21 mouse cellular contexts compared by ENCODE assay signal in the genomic region with DNA sequence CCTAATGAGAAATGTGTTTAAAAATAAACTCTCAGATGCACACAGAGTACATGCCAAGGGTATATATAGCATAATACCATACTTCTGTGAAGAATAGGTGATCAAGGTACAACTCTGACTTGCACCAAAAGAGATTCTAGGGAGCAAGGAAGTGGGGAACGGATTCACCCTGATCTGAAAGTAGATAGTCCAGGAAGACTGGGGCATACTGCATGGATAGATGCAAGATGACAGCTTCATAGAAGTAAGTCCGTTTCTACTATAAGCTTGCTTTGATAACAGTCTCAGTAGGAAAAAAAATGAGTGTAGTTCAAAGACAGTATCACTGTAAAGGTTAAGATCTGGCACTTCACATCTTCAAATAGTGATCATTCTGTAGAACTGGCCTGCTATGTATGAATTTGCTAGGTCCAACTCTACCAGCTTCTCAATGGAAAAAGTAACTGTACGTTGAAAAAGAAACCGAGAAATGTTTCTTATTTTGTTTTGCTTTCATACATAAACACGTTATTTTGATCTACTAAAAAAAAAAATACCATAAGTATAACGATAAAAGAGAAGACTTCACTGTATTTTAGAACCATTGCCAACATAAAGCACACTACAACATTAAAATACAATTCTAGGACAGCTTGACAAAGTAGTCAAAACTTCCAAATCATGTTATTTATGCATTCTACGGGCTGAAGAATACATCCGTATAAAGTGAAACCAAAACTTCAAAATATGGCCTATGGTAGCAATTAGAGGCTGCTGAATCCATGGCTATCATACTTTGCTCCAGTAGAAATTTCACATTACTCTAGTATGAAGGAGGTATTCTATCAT. TPM values are rescaled to one million over a fixed set of nuclear protein-coding genes. Genes with fewer than 3 reads are reported as not detected.
DNase-seq lines count a peak whose midpoint lies in the region; ATAC-seq and TF ChIP-seq lines count a peak whose summit lies in the region.
"Had no signal": no experiment of that assay in that cellular context is flagged by ENCODE, and none has a peak within 500 bp of the region (broad histone marks: within the 10 kb centered on the region; RNA-seq: fewer than 3 reads in every experiment).

No protein-coding gene starts in this region.

- no peak overlapping the region for H3K9ac ChIP-seq in liver, embryonic 11.5 days (ENCODE audit: low read depth, low read length)
- H3K9ac ChIP-seq: forebrain, postnatal 0 days; hindbrain, embryonic 14.5 days; limb, embryonic 15.5 days; lung, embryonic 15.5 days had no signal

- intact Hi-C loops in gastrocnemius, adult 2 months (cut with DNase I): no loop called here
- intact Hi-C loops in gastrocnemius, postnatal 14 days (cut with DNase I; ENCODE audit: low total_unique reads): loop anchor here (10.0 kb wide), 1 partner anchor 192 kb away; the partner anchor contains the start of gene Zeb2

- no peak overlapping the region for H3K4me2 ChIP-seq in liver, embryonic 11.5 days
- H3K4me2 ChIP-seq: hindbrain, embryonic 14.5 days; limb, embryonic 15.5 days; lung, embryonic 15.5 days had no signal

- H3K4me1 ChIP-seq in megakaryocyte, embryonic 14.5 days: peaks cover 59% of the 10 kb centered on the region
- peaks cover 8% of the 10 kb centered on the region for H3K4me1 ChIP-seq in liver, embryonic 11.5 days (replicated peaks; ENCODE audit: control insufficient read depth, insufficient read depth, low read length)
- H3K4me1 ChIP-seq: limb, embryonic 15.5 days had no signal

- no peaks in the 10 kb centered on the region for H3K36me3 ChIP-seq in megakaryocyte, embryonic 14.5 days (replicated peaks; ENCODE audit: low read length)
- H3K36me3 ChIP-seq in liver, embryonic 11.5 days (ENCODE audit: control insufficient read depth, insufficient read depth, low read length): no peaks in the 10 kb centered on the region
- H3K36me3 ChIP-seq: limb, embryonic 15.5 days; lung, embryonic 15.5 days had no signal

- peak overlapping the region; percentile 63 for H3K4me3 ChIP-seq in gastrocnemius, adult 2 months
- H3K4me3 ChIP-seq in megakaryocyte, embryonic 14.5 days (replicated peaks): peak overlapping the region; percentile 82
- H3K4me3 ChIP-seq in liver, embryonic 11.5 days (ENCODE audit: low read depth, low read length): no peak overlapping the region
- H3K4me3 ChIP-seq: limb, embryonic 15.5 days; lung, embryonic 15.5 days had no signal

- no peak for ATAC-seq in megakaryocyte, adult 5-6 weeks (ENCODE audit: poor library complexity, severe bottlenecking)
- no peak for ATAC-seq in liver, embryonic 11.5 days (replicated peaks; ENCODE audit: low FRiP score)
- ATAC-seq: forebrain, postnatal 0 days; intestine, postnatal 0 days; midbrain, embryonic 16.5 days had no signal

- H3K9me3 ChIP-seq in megakaryocyte, embryonic 14.5 days: no peaks in the 10 kb centered on the region
- no peaks in the 10 kb centered on the region for H3K9me3 ChIP-seq in liver, embryonic 11.5 days (ENCODE audit: control insufficient read depth, low read length)
- H3K9me3 ChIP-seq: limb, embryonic 15.5 days; lung, embryonic 15.5 days had no signal

- no peaks in the 10 kb centered on the region for H3K27me3 ChIP-seq in megakaryocyte, embryonic 14.5 days (replicated peaks)
- no peaks in the 10 kb centered on the region for H3K27me3 ChIP-seq in liver, embryonic 11.5 days (replicated peaks; ENCODE audit: control insufficient read depth, insufficient read depth, low read length)
- H3K27me3 ChIP-seq: limb, embryonic 15.5 days; lung, embryonic 15.5 days had no signal

- 82% methylated on average over 8 of the region's 8 CpGs for WGBS in liver, embryonic 11.5 days

- DNase-seq in gastrocnemius, adult 2 months: no peak
- no peak for DNase-seq in gastrocnemius, postnatal 14 days
- peak; percentile 77 for DNase-seq in induced T-regulatory cell, adult 2 months (ENCODE audit: low read depth)
- no peak for DNase-seq in layer of hippocampus, postnatal 36 days
- no peak for DNase-seq in embryo, embryonic 9.5 days (ENCODE audit: extremely low spot score)
- DNase-seq in liver, embryonic 11.5 days (ENCODE audit: low spot score): no peak
- DNase-seq: adrenal gland, postnatal 10 days; B cell, adult 2 months; cerebellum, adult 2 months; forebrain, postnatal 0 days; gastrocnemius, postnatal 10 days; heart, postnatal 14 days; kidney, postnatal 14 days had no signal

- peak overlapping the region; percentile 99 for H3K27ac ChIP-seq in gastrocnemius, adult 2 months
- no peak overlapping the region for H3K27ac ChIP-seq in liver, embryonic 11.5 days (ENCODE audit: low read depth, low read length)
- H3K27ac ChIP-seq: hindbrain, embryonic 14.5 days; limb, embryonic 15.5 days; lung, embryonic 15.5 days; stomach, postnatal 0 days had no signal

- TF ChIP-seq CTCF in gastrocnemius, adult 2 months (IDR thresholded peaks at IDR 0.05): no peak

RNA-seq across cellular contexts. Expression of gene Gtdc1, which starts 4.2 kb away (rescaled TPM):
- 10 to 100 TPM; 27.8 to 29.1 TPM for total RNA-seq in gastrocnemius, adult 2 months (2021)
- total RNA-seq in gastrocnemius, postnatal 14 days (2021): 10 to 100 TPM; 23.5 to 24.4 TPM
- polyA plus RNA-seq in megakaryocyte, embryonic 14.5 days (2012; ENCODE audit: insufficient read depth, low replicate concordance): 3.0 TPM in 1 of 2 replicates, not detected in the other
- total RNA-seq in megakaryocyte, adult 5-6 weeks (2015): 20.9 and 24.9 TPM in 2 replicates
- 21.1 and 23.3 TPM in 2 replicates for total RNA-seq in megakaryocyte, adult 5-6 weeks (2017)
- total RNA-seq in layer of hippocampus, postnatal 36 days (2021): 10 to 100 TPM; 61.6 to 66.2 TPM
- polyA plus RNA-seq in liver, embryonic 11.5 days (2014; fragmentation: Nextera tagmentation; extraction: Ambion mirVana): 8.1 and 8.5 TPM in 2 replicates
